Mouse (Mus musculus) spleen, postnatal 4 days (tissue): ENCODE measurements around the gene Tmed1.
A peak's percentile ranks its signal among the peaks of the same experiment; 100 is the strongest.
"Not testable (repeated sequence)": the region's sequence is repeated elsewhere in the genome, so short reads cannot be mapped to it uniquely, and the experiment has no call there.

Source experiments
- DNase-seq, 2 experiments: peaks; one replicate each; pipeline ENCODE4 v3.0.0; 2022; ENCODE audit warnings: low spot score in 2 of 2

Tmed1 gene

DNA sequence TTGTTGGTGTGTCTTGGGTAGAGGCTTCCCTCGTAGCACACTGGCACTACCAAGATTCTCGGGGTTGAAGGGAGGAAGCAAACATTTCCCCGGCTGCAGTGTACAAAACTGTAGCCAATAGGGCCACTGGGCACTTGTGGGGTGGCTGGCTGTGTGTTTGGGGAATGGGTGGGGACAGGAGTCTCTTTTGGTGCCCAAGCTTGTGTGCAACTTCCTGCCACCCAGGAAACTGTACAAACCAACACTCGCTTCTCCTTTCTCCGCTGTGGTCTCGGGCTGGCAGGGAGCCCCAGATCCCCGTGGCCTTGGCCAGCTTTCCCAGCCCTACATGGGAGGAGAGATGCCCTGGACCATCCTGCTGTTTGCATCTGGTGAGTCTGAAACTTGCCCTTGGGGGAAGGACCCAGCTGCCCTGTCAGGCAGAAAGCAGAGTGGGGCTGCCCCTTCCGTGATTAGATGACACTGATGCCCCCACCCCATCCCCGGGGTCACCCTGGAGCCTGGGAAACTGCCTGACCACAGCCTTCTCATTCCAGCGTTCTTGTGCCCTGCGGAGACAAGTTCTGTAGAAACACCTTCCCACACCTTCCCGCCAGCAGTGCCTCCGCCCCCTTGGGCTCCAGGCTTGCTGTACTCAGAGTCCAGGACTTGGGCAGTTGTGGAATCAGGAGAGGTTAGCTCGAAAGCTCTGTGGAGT lies 16.0 kb upstream of the Tmed1 start, which contains the start of gene AB124611:
TSS of gene AB124611 (plus strand) at position 240 of the 697 bp plus-strand sequence.
- DNase-seq: peak; percentile 63 to 78

DNA sequence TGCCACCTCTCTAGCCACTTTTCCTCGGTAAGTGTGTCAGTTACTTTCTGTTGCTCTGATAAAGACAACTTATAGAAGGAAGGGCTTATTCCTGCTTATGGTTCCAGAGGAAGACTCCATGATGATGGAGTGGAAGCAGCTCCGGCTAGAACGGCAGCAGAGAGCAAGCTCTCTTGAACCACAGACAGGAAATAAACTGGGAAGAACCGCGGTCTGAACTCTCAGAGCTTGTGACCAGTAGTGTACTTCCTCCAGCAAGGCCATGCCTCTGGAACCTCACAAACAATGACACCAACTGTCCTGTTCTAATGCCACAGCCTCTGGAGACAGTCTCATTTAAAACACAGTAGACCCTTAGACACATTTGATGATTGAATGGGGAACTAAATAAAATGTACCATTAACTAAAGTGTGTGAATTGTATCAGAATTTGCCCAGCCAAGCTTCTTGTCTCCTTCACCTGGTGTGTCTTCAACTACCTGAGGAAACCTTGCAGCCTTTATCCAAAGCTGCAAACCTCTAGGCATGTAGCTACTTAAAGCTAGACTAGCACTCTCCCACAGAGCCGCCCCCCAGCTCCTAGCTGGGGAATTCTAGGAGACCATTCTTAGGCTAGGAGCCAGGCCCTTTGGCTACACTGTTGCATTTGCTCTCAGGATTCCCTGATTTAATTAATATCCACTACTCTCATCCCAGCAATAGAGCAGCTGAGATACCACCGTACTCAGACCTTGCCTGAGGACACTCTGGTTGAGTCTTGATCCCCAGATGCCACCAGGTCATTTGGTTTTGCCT lies 15.3 kb upstream of the Tmed1 start:
- DNase-seq: no peak

DNA sequence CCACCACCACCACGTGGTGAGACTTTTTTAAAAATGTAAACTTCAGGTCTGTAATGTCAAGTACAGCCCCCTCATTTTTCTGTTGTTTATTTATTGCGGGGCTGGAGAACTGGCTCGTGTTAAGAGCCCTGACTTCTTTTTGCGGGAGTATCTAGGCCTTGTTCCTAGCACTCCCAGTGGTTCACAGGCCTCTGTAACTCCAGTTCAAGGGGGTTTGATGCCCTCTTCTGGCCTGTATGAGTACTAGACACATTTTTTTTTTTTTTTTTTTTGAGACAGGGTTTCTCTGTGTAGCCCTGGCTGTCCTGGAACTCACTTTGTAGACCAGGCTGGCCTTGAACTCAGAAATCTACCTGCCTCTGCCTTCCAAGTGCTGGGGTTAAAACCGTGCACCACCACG lies 8.6 kb upstream of the Tmed1 start:
- not testable (repeated sequence) for DNase-seq

DNA sequence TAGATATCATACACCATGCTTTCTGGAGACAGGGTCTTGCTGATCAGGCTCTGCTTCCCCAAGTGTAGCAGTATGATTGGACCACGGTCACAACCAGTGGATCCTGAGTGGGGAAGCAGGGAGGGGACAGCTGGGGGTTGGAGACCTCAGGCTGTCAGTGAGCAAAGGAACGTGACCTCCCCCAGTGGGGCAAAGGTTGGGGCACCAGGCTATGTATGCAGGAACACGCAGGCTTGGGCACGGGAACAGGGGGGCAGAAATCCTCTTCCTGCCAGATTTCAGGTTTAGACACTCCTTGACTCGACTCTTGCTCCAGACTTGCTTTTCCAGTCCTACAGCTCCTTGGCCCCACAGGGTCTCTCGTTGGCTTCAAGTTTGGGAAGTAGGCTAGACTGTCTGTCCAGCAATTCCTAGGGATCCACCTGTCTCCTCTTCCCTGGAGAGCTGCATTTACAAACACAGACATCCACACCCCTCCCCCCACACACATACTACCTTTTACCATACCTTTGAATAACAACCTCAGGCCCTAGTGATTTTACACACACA lies 8.0 kb upstream of the Tmed1 start:
- DNase-seq: no peak

DNA sequence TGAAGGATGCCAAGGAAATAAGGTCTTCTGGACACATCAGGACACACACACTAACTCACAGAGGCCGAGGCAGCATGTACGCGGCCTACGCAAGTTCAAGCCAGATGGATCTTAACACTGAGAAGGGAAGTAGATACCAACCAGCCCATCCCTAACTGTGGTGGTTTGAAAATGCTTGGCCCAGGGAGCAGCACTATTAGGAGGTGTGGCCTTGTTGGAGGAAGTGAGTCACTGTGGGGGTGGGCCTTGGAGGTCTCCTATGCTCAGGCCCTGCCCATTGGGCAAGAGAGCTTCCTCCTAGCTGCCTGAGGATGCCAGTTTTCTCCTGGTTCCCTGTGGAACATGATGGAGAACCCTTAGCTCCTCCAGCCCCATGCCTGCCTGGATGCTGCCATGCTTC lies 3.4 kb upstream of the Tmed1 start:
- no peak for DNase-seq

DNA sequence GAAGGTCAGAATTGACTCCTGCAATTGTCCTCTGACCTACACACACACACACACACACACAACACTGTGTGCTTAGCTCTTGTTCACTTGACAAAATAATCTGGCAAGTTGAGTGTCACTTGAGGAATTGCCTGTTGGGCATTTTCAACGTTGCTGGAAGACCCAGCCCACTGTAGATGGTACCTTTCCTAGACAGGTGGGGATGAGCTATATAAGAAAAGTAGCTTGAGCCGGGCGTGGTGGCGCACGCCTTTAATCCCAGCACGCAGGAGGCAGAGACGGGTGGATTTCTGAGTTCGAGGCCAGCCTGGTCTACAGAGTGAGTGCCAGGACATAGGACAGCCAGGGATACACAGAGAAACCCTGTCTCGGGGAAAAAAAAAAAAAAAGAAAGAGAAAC lies 1.0 kb upstream of the Tmed1 start:
- no peak for DNase-seq

DNA sequence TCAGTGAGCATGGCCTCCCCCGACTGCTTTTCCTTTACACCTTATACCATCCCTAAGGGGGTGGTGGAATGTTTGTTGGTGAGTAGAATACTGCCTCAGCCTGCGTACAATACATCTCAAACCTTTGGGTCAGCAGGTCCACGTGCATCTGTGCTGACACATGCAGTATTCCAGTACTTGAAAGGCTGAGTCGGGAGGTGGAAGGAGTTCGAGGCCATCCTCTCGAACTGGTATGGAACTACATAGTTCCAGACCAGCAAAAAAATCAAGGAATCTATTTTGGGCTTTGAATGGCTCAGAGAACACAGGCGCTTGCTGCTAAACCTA lies 600 bp upstream of the Tmed1 start:
- no peak for DNase-seq

DNA sequence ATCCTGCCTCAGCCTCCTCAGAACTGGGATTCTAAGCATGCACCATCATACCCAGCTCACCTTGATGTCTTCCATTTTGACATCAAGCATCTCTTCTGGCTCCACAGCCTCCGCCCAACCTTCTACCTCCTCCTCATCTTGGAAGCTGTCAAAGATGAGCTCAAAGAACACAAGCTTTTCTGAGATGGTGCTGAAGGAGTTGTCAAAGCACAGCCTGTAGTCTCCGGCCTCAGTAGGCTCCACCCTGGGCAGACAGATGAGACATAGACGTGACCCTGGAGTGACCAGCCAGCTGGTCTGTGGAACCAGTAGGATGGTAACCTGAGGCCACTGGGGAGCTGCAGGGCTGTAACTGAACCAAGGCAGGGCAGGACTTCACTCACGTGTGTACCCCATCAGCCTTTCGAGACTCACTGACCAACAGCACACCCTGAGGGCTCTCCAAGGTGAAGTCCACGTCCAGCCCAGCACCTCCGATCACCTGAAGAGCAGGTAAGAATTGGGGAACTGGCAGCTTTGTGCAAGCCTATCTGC lies 1.1 kb downstream of the Tmed1 start:
- DNase-seq: no peak

DNA sequence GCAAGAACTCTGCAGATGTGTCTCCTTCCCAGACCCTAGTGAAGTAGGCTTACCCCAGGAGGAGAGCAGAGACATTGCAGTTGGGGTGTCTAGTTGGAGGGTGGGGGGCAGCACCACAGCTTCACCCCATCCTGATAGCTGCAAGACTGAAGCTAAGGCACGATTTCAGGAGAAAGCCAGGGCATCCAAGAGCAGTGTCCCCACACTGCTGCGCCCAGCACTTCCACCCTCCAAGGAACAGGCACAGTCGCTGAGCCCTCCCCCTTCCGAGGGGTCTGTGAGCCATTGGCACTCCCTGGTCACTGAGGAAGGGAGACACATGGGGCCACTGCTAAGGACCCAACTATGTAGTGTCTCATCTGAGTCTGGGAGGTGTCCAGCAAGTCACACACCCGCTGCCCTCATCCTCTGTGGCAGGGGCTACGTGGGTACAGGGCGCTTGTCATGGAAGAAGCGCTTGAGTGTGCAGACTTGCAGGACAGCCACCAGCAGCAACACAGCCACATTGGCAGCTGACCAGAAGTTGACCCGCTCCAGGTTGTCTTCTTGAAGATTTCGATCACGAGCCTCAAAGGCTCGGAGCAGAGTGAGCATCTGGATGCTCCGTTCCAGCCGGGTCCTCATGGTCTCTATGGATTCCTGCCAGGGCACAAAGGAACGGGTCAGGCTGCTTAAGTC lies 2.2 kb downstream of the Tmed1 start:
- DNase-seq: no peak

DNA sequence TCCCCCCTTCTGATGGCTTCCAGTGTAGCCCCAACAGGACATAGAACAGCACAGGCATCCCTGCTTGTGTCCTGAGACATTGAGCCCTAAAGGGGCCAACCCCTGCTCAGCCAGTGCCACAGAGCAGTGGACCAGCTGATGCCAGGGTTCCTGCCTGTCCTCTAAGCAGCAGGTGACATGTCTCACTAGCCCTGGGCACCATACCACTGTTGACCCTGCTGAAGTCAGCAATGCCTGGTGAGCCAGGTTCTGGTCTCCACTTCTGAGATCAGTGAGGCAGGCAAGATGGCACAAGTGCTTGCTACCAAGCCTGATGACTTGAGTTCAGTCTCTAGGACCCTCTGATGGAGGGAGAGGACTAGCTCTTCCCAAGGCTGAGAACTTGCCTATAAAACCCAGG lies 4.3 kb downstream of the Tmed1 start:
- DNase-seq: no peak

DNA sequence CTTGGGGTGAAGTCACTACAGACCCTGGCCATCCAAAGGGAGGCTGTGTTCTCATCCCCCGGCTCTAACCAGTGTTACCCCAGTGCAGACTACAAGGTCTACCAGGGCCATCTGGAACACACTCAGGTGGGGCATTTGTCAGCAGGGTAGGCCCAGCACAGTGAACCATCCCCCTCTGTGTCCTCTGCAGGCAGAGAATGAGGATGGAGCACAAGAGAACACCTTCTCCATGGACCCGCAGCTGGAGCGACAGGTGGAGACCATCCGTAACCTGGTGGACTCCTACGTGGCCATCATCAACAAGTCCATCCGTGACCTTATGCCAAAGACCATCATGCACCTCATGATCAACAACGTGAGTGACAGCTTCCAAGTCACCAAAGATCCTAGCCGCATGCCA lies 6.7 kb downstream of the Tmed1 start:
- no peak for DNase-seq

DNA sequence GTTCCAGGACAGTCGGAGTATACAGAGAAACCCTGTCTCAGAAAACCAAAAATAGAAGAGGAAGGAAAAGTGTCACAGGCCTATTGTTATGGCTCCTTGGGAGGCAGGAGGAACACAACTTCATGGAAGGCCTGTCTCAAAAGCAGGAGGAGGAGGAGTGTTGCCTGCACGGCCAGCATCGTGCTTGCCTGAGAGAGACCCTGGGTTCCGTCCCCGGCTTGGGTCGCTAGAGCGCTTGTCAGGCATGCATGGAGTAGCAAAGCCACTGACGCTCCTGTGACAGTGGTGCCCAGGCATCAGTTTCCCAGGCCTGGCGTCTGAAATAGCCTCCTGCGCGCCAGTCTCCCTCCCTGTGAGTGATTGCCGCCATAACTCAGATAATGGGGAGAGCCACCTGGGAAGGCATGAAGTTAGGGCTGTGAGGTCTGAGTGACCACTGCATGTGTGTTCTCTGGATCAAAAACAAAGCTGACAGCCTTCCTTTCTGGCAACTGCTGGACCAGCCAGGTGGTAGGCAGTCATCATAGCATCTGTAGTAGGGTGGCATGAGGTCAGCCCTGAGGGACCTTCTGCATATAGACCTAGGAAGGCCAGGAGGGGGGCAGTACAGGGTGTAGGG lies 11.7 kb downstream of the Tmed1 start:
- DNase-seq: no peak

DNA sequence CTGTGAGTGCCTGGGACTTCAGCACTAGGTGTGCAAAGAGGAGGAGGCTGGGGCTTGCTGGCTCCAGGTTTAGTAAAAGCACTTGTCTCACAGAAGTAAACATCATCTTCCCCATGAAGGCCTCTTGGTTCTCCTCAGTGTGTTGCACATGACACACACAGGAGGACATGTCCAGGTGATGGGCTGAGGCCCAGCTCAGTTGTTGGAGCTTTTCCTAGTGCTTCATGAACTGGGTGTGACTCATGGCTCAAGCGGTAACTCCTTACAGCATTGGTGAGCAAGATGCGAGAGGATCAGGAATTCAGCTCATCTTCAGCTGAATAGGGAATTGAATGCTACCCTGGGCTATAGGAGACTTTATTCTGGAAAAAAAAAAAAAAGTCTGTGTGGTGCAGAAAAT lies 12.4 kb downstream of the Tmed1 start:
- no peak for DNase-seq

DNA sequence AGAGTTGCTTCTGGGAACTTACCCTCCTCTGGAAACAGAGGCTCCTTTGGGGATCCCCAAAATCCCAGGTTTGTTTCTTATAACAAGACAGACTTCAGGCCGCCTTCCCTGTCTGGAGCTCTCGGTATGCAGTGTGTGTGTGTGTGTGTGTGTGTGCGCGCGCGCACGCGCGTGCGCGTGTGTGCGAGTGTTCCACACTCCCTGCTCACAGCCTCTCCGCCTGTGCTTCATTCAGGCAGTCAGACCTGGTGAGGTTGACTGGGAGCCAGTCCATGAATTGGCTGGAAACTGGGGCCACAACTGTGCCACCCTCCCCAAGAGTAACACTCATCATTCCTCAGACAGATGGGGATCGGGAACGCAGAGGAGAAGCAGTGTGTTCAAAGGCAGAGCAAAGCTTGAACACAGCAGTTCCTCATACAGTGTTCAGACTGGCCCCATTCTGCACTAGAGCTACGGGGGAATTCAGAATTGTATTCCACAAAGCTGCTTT lies 13.0 kb downstream of the Tmed1 start:
- no peak for DNase-seq

DNA sequence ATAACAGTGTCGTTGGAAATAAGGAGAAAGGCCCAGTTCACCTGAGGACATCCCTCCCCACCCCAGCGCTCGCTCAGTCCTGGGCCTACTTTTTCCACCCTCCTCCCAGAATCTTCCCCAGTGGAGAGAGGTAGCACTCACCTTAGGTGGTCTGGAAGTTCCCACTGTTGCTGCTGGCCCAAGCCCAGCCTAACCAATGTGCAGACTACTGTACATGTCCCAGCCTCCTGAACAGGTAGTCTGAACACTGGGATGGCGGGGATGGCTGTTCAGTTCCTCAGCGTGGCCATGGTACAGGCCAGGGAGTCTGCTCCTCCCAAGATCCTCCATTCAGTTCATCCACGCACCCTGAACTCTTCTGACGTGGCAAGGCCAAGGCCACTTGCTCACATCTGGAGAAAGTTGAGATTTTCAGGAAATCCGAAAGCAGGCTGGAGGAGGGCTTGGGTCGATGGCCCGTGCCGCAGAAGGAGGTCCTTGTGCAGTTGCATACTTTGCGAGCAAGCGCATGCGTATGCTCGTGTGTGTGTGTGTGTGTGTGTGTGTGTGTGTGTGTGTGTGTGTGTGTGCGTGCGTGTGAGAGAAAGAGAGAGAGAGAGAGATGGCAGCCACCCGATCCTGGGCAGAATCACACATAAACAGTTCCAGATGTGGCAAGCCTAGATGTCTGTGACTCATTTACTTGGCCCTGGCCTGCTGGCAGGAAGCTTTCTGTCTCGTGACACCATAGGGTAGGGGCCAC lies 13.6 kb downstream of the Tmed1 start:
- DNase-seq: no peak

DNA sequence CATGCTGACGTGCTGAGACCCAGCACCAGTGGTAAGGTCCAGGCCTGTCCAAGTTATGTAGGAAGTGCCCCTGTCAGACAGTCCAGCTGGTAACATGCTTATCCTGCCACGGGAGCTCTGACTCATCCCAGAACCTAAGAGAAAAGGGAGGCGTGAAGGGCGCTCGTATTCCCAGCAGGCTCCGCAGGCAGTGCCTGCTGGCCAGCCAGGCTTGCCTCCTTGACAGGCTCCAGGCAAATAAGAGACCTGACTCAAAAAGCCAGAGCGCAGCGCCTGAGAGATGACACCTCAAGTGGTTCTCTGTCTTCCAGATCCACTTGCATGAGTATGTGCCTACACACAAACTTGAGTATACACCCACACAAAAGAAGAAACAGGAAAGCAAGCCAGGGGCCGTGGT lies 15.3 kb downstream of the Tmed1 start:
- no peak for DNase-seq

DNA sequence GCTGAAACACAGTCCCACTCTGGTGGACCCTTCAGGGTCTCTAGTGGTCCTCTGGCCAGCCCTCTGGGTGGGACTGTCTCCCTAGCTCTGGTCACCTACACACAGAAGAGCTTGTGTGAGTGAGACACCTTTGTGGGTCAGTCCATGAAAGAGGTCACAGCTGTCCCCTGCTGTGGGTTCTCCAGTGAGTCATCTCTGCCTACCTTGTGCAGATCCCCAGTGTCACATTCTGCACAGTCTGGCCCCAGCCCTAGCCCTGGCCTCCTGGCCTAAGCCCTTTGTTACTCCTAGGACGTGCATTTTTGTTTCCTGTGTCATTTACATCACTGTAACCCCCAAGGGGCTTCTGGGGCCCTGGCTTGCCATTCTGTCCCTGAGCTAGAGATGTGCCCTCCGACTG lies 16.1 kb downstream of the Tmed1 start:
- no peak for DNase-seq

DNA sequence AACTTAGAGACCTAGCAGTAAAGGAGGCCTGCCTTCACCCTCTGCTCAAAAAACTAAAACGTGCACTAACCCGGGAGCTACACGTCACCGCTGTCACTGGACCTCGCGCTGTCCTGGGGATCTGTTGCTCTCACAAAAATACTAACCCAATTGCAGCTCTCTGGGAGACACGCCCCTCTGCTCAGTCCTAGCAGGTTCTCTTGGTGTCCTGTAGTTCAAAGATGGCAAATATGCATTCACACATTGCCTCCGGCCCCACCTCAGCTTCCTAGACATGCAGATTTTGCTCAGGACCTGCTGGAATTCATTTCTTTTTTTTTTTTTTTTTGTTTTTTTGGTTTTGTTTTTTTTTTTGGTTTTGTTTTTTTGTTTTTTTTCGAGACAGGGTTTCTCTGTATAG lies 19.4 kb downstream of the Tmed1 start:
- no peak for DNase-seq

DNA sequence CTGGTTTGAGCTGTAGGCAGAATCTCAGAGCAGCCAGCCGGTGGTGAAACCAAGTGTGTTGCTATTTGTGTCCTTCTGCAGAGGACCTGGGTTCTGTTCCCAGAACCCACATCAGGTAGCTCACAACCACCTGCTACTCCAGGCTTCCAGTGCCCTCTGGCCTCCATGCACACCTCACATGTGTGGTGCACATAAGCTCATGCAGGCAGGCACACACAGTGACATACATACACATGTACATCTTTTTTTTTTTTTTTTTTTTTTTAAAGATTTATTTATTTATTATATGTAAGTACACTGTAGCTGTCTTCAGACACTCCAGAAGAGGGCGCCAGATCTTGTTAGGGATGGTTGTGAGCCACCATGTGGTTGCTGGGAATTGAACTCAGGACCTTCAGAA lies 21.8 kb downstream of the Tmed1 start:
- DNase-seq: not testable (repeated sequence)

DNA sequence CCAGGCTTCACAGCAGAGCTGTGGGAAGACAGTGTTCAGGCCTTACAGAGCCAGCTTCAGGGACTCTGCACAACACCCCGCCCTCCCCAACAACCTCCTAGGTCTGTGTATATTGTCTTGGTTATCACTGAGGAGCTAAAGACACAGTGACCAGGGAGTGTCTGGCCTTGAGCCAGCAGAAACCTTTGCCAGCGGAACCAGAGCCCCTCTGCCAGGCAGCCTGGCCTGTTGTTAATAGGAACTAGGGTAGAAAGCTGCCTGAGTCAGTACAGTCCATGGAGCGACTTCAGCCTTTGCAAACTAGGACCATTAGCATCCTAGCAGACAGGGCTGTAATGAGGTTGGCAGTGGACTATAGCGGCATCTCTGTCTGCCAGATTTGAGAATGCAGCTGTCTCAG lies 26.0 kb downstream of the Tmed1 start:
- DNase-seq: no peak

DNA sequence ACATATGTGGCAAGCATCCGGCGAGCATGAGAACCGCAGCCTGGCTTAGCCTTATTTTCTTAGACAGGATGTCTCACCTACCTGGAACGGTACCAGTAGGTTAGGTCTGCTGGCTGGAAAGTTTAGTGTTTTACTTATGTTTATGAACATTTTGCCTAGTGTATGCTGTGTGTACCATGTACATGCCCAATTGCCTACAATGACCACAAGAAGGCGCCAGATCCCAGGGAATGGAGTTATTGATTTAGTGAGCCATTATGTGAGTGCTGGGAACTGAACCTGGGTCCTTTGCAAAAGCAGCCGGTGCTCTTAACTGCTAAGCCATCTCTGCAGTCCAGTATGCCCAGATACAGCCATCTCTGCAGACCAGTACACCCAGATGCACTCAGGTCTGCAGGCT lies 32.3 kb downstream of the Tmed1 start:
- no peak for DNase-seq
